Mouse (Mus musculus): ENCODE measurements around the gene Btnl4. TPM values are rescaled to one million over a fixed set of nuclear protein-coding genes. Genes with fewer than 3 reads are reported as not detected.
"Not testable (repeated sequence)": the region's sequence is repeated elsewhere in the genome, so short reads cannot be mapped to it uniquely, and the experiment has no call there.

Gene Btnl4
- polyA plus RNA-seq, 1 experiment = not detected

GRCm38 (mm10) chr17:34507591-34507990, 30.5 kb upstream of the Btnl4 start:
- H3K4me3 ChIP-seq = no peak overlapping the region
- H3K27me3 ChIP-seq (ENCODE audit: control insufficient read depth, insufficient read depth, insufficient read length) = no peaks in the 10 kb centered on the region
- H3K4me2 ChIP-seq (ENCODE audit: low read depth) = no peak overlapping the region
- no peaks in the 10 kb centered on the region for H3K79me2 ChIP-seq (ENCODE audit: control insufficient read depth, insufficient read depth)
- H3K36me3 ChIP-seq (ENCODE audit: control insufficient read depth, insufficient read depth) = no peaks in the 10 kb centered on the region
- TF ChIP-seq TCF3 (IDR thresholded peaks at IDR 0.05; ENCODE audit: insufficient read length, low read depth) (no peak), USF1 (IDR thresholded peaks at IDR 0.05; ENCODE audit: low read depth) (no peak), TCF12 (IDR thresholded peaks at IDR 0.05; ENCODE audit: insufficient read depth, poor library complexity, severe bottlenecking) (no peak)
- no peak overlapping the region for H3ac ChIP-seq (ENCODE audit: control insufficient read depth, insufficient read length)

GRCm38 (mm10) chr17:34497726-34498125, 20.6 kb upstream of the Btnl4 start:
- H3K27me3 ChIP-seq (ENCODE audit: control insufficient read depth, insufficient read depth, insufficient read length); H3ac ChIP-seq (ENCODE audit: control insufficient read depth, insufficient read length); H3K36me3 ChIP-seq (ENCODE audit: control insufficient read depth, insufficient read depth); H3K4me3 ChIP-seq; H3K4me2 ChIP-seq (ENCODE audit: low read depth); H3K79me2 ChIP-seq (ENCODE audit: control insufficient read depth, insufficient read depth): not testable (repeated sequence)

- not testable (repeated sequence) for H3K4me3 ChIP-seq; H3ac ChIP-seq (ENCODE audit: control insufficient read depth, insufficient read length); H3K36me3 ChIP-seq (ENCODE audit: control insufficient read depth, insufficient read depth); H3K4me2 ChIP-seq (ENCODE audit: low read depth); H3K79me2 ChIP-seq (ENCODE audit: control insufficient read depth, insufficient read depth); H3K27me3 ChIP-seq (ENCODE audit: control insufficient read depth, insufficient read depth, insufficient read length)
Observed at GRCm38 (mm10) chr17:34497319-34497718, 20.2 kb upstream of the Btnl4 start.

GRCm38 (mm10) chr17:34496539-34496938, 19.4 kb upstream of the Btnl4 start:
- Histone ChIP-seq H3K4me3 (no peak overlapping the region), H3K36me3 (ENCODE audit: control insufficient read depth, insufficient read depth) (no peaks in the 10 kb centered on the region), H3K4me2 (ENCODE audit: low read depth) (no peak overlapping the region), H3K27me3 (ENCODE audit: control insufficient read depth, insufficient read depth, insufficient read length) (no peaks in the 10 kb centered on the region), H3ac (ENCODE audit: control insufficient read depth, insufficient read length) (no peak overlapping the region), H3K79me2 (ENCODE audit: control insufficient read depth, insufficient read depth) (no peaks in the 10 kb centered on the region)
- TF ChIP-seq USF1 (IDR thresholded peaks at IDR 0.05; ENCODE audit: low read depth) (no peak), CEBPB (IDR thresholded peaks at IDR 0.05; ENCODE audit: insufficient read depth, poor library complexity, severe bottlenecking) (no peak), TCF12 (IDR thresholded peaks at IDR 0.05; ENCODE audit: insufficient read depth, poor library complexity, severe bottlenecking) (no peak), REST (IDR thresholded peaks at IDR 0.05; ENCODE audit: insufficient read depth, insufficient read length) (no peak), MAX (IDR thresholded peaks at IDR 0.05; ENCODE audit: low read depth) (no peak), POLR2A (IDR thresholded peaks at IDR 0.05; ENCODE audit: insufficient read length, low read depth) (no peak), POLR2AphosphoS2 (IDR thresholded peaks at IDR 0.05; ENCODE audit: insufficient read length, low read depth) (no peak), SRF (IDR thresholded peaks at IDR 0.05; ENCODE audit: control insufficient read depth, insufficient read length, low read depth) (no peak), MYOD1 (IDR thresholded peaks at IDR 0.05; ENCODE audit: control insufficient read depth in 1 of 3, insufficient read length in 2 of 3, low read depth in 2 of 3) (no peak), TCF3 (IDR thresholded peaks at IDR 0.05; ENCODE audit: insufficient read length, low read depth) (no peak), E2F4 (IDR thresholded peaks at IDR 0.05; ENCODE audit: insufficient read depth) (no peak), MYOG (IDR thresholded peaks at IDR 0.05; ENCODE audit: control insufficient read depth in 1 of 3, insufficient read depth in 1 of 3, insufficient read length in 2 of 3, low read depth in 2 of 3) (no peak)

- H3K36me3 ChIP-seq (ENCODE audit: control insufficient read depth, insufficient read depth); H3K27me3 ChIP-seq (ENCODE audit: control insufficient read depth, insufficient read depth, insufficient read length); H3K4me2 ChIP-seq (ENCODE audit: low read depth); H3ac ChIP-seq (ENCODE audit: control insufficient read depth, insufficient read length); H3K79me2 ChIP-seq (ENCODE audit: control insufficient read depth, insufficient read depth); H3K4me3 ChIP-seq: not testable (repeated sequence)
Observed at GRCm38 (mm10) chr17:34495156-34495555, 18.0 kb upstream of the Btnl4 start.

GRCm38 (mm10) chr17:34492796-34493195, 15.7 kb upstream of the Btnl4 start:
- Histone ChIP-seq H3K4me2 (ENCODE audit: low read depth) (no peak overlapping the region), H3K4me3 (no peak overlapping the region), H3K36me3 (ENCODE audit: control insufficient read depth, insufficient read depth) (no peaks in the 10 kb centered on the region), H3K79me2 (ENCODE audit: control insufficient read depth, insufficient read depth) (no peaks in the 10 kb centered on the region), H3K27me3 (ENCODE audit: control insufficient read depth, insufficient read depth, insufficient read length) (no peaks in the 10 kb centered on the region), H3ac (ENCODE audit: control insufficient read depth, insufficient read length) (no peak overlapping the region)
- TF ChIP-seq MYOD1 (IDR thresholded peaks at IDR 0.05; ENCODE audit: control insufficient read depth in 1 of 3, insufficient read length in 2 of 3, low read depth in 2 of 3) = no peak
- no peak for TF ChIP-seq SRF (IDR thresholded peaks at IDR 0.05; ENCODE audit: control insufficient read depth, insufficient read length, low read depth)
- TF ChIP-seq MAX (IDR thresholded peaks at IDR 0.05; ENCODE audit: low read depth) = no peak
- TF ChIP-seq E2F4 (IDR thresholded peaks at IDR 0.05; ENCODE audit: insufficient read depth) = no peak
- no peak for TF ChIP-seq MYOG (IDR thresholded peaks at IDR 0.05; ENCODE audit: control insufficient read depth in 1 of 3, insufficient read depth in 1 of 3, insufficient read length in 2 of 3, low read depth in 2 of 3)
- TF ChIP-seq USF1 (IDR thresholded peaks at IDR 0.05; ENCODE audit: low read depth) = no peak
- TF ChIP-seq TCF12 (IDR thresholded peaks at IDR 0.05; ENCODE audit: insufficient read depth, poor library complexity, severe bottlenecking) = no peak
- TF ChIP-seq TCF3 (IDR thresholded peaks at IDR 0.05; ENCODE audit: insufficient read length, low read depth) = no peak
